Mouse (Mus musculus) midbrain, embryonic 10.5 days (tissue): Measurements from ENCODE around the gene Gm10153. TPM values are rescaled to one million over a fixed set of nuclear protein-coding genes. Genes with fewer than 3 reads are reported as not detected.

ENCODE experiments used
- polyA plus RNA-seq: library from polyadenylated mRNA; unstranded; fragments of >200 nt; fragmentation: Nextera tagmentation; extraction: Ambion mirVana; gene quantifications from 2 replicates; pipeline ENCODE4 v1.2.1, GENCODE M21; 2016

Gm10153 gene
- polyA plus RNA-seq, 1 experiment from 2014 or later, result not detected

Other genes starting within 250 kb of the Gm10153 start
- gene Brsk2, start 240.6 kb downstream of the Gm10153 start, polyA plus RNA-seq, result 7.8 and 11.4 TPM in 2 replicates
- gene Mob2, start 129.3 kb downstream of the Gm10153 start, polyA plus RNA-seq, result 62.2 and 64.0 TPM in 2 replicates
- gene Dusp8, start 94.5 kb downstream of the Gm10153 start, polyA plus RNA-seq, result 6.4 and 13.2 TPM in 2 replicates
- 0.29 TPM in 1 of 2 replicates, not detected in the other for gene Gm45618, start 69.7 kb downstream of the Gm10153 start, polyA plus RNA-seq
- not detected in 2 replicates for gene Gm39115, start 54.4 kb downstream of the Gm10153 start, polyA plus RNA-seq
- gene Gm45337, start 45.8 kb downstream of the Gm10153 start, polyA plus RNA-seq, result not detected in 2 replicates
- not detected in 2 replicates for gene Gm29735, start 33.3 kb downstream of the Gm10153 start, polyA plus RNA-seq
- gene Gm4553, start 24.6 kb downstream of the Gm10153 start, polyA plus RNA-seq, result not detected in 2 replicates
- gene Krtap5-2, start 14.4 kb downstream of the Gm10153 start, polyA plus RNA-seq, result not detected in 2 replicates
- not detected in 2 replicates for gene Krtap5-3, start 11.0 kb upstream of the Gm10153 start, polyA plus RNA-seq
- gene Gm7579, start 21.5 kb upstream of the Gm10153 start, polyA plus RNA-seq, result not detected in 2 replicates
- not detected in 2 replicates for gene Krtap5-5, start 39.6 kb upstream of the Gm10153 start, polyA plus RNA-seq
- not detected in 2 replicates for gene Gm40460, start 50.7 kb upstream of the Gm10153 start, polyA plus RNA-seq
- gene Gm2431, start 68.0 kb upstream of the Gm10153 start, polyA plus RNA-seq, result not detected in 2 replicates
- not detected in 2 replicates for gene Gm4559, start 84.0 kb upstream of the Gm10153 start, polyA plus RNA-seq
- not detected in 2 replicates for gene Krtap5-1, start 106.7 kb upstream of the Gm10153 start, polyA plus RNA-seq
- gene Krtap5-4, start 113.2 kb upstream of the Gm10153 start, polyA plus RNA-seq, result not detected in 2 replicates
- 0.41 and 0.50 TPM in 2 replicates for gene Ifitm10, start 183.4 kb upstream of the Gm10153 start, polyA plus RNA-seq
- gene Gm49369, start 192.3 kb upstream of the Gm10153 start, polyA plus RNA-seq, result 0.75 TPM in 1 of 2 replicates, not detected in the other
- gene Ctsd, start 197.6 kb upstream of the Gm10153 start, polyA plus RNA-seq, result 145 and 171 TPM in 2 replicates
- 0.34 TPM in 1 of 2 replicates, not detected in the other for gene Syt8, start 244.5 kb upstream of the Gm10153 start, polyA plus RNA-seq